Mouse (Mus musculus) heart, postnatal 14 days (tissue): ENCODE results near the gene Fbln2. TPM values are rescaled to one million over a fixed set of nuclear protein-coding genes. Genes with fewer than 3 reads are reported as not detected.

Experiments
- DNase-seq, 2 experiments: peaks; one replicate each; pipeline ENCODE4 v3.0.0; 2021 to 2022
- intact Hi-C: fragments of 180-260 bp; cut with DNase I; formaldehyde crosslinking; loops from one replicate; pipeline ENCODE4 v1.15.1; 2025
- total RNA-seq, 2 experiments: library from RNA; stranded (reverse); gene quantifications; 2 replicates each; pipeline ENCODE4 v1.2.3; 2021

Fbln2 gene
- total RNA-seq, 2 experiments from 2014 or later, result 112 to 127 TPM

DNA sequence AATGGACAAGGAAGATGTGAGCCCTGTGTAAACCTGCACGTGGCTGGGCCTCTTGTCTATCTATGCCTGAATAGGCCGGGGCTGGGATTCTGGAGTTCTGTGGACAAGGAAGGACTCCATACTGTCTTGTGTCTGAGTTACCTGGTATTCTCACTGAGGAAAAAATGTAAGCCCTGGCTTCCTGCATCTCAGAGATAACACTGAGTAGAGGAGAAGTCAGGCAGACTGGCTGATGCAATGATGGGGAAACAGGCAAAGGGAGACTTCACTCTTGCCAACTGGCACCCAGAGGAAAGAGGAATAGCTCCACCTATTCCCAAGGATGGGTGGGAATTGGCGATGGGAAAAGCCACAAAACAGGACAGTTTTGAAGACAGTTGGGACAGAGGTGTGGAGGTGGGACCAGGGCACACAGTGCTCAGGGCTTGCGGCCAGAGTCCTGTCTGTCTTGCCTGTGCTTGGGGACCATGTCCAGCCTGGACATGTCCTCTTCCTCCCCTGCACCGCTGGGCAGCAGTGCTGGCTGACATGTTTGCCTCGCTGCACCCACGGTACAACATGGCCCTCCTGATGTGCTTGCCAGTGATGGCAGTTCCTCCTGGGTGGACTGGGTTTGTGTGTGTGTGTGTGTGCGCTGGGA is 48.2 kb downstream of the Fbln2 start:
- intact Hi-C loops, result no loop called here
- DNase-seq, result peak in 1 of 2 experiments; percentile 30

DNA sequence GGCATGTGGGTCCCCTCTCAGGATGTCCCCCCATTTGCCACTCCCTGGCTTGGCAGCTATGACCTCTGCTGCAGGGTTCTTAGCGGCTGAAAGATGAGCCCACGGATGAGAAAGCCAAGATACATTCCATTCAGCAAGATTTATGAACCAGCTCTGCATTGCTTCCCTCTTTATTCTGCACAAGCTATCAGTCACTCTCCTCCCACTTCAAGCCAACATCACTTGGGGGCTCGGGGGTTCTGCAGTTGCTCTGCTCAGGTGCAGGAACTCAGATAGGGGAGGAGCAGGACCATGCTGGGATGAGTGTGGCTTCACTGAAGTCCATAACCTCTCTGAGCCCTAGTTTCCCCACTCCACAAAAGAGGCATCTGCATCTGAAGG is 48.7 kb downstream of the Fbln2 start:
- intact Hi-C loops, result no loop called here
- DNase-seq, result no peak

GRCm38 (mm10) chr6:91265616-91266015 is 53.4 kb downstream of the Fbln2 start:
- intact Hi-C loops, result no loop called here
- DNase-seq, result no peak

DNA sequence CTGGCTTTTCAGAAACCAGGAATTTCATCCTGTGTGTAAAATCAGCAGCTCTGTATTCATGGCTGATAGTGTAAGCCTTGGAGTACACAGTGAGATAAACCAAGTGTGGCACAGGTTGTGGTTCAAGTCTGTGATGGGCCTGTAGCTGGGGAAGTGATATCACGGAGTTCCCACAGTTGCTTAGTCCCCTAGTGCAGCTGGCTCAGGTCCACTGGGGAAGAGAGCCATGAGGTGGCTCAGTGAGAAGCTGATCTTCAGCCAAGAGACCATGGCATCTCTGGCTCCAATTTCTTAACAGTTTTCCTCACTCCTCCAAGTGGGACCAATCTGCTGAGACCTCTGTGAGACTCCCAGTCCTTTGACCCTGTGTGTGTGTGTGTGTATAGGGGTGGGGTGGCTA is 54.4 kb downstream of the Fbln2 start:
- intact Hi-C loops, result no loop called here
- DNase-seq, result no peak

DNA sequence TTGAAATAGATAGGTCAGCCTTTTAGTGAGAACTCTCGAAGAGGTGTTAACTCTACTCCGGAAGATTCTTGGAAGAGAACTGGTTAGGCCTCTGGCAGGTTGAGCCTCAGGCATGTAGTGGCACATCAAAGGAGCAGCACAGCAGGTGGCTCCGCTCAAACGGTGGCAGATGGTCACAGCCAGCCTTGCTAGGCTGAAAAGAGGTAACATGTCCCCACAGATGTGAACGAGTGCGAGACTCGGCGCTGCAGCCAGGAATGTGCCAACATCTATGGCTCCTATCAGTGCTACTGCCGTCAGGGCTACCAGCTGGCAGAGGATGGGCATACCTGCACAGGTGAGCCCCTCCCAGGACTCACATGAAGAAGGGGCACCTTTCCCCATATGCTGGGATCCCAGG is 56.1 kb downstream of the Fbln2 start:
- no peak for DNase-seq
- intact Hi-C loops, result no loop called here

GRCm38 (mm10) chr6:91277549-91277948 is 65.3 kb downstream of the Fbln2 start:
- intact Hi-C loops, result no loop called here
- peak; percentile 68 to 73 for DNase-seq

DNA sequence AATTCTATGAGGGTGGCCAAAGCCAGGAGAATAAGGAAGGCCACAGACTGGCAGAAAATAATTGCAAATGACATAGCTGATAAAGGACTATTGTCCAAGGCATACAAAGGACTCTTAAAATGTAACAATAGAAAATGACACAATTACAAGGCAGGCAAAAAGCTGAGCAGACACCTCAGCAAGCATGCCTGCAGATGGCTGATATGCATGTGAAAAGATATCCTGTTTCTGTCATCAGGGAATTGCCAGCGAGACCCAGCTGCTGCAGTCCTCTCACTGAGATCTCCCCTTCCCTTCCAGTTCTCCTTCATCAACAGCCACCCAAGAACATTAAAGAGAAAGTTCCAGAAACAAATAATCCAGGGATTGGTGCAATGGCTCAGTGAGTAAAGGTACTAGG is 66.0 kb downstream of the Fbln2 start:
- intact Hi-C loops, result no loop called here
- DNase-seq, result no peak

DNA sequence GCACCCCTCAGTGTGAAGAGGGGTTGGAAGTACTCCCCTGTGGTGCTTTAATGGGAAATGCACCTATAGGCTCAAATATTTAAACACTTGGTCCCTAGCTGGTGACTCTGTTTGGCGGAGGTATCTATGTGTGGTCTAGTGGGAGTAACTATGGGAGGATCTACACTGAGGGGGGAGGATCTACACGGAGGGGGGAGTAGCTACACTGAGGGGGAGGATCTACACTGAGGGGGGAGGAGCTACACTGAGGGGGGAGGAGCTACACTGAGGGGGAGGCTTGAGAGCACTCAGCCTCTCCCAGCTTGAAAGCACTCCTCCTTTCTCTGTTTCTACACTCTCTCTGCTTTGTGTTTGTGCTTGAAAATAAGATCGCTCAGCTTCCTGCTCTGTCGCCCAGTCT is 67.2 kb downstream of the Fbln2 start:
- intact Hi-C loops, result no loop called here
- no peak for DNase-seq

- DNase-seq, result peak; percentile 90 to 96
- intact Hi-C loops, result loop anchor here (1.0 to 5.0 kb wide), 4 partner anchors 108 to 544 kb away; no protein-coding TSS in a partner anchor
These were observed 69.0 kb downstream of the Fbln2 start for GRCm38 (mm10) chr6:91281206-91281605.

- intact Hi-C loops, result loop anchor here (1.0 to 5.0 kb wide), 4 partner anchors 109 to 544 kb away; no protein-coding TSS in a partner anchor
- DNase-seq, result no peak
These were observed 69.5 kb downstream of the Fbln2 start for GRCm38 (mm10) chr6:91281747-91282146.

GRCm38 (mm10) chr6:91283031-91283430 is 70.8 kb downstream of the Fbln2 start:
- intact Hi-C loops, result loop anchor here (5.0 kb wide), 1 partner anchor 546 kb away; no protein-coding TSS in a partner anchor
- DNase-seq, result no peak

DNA sequence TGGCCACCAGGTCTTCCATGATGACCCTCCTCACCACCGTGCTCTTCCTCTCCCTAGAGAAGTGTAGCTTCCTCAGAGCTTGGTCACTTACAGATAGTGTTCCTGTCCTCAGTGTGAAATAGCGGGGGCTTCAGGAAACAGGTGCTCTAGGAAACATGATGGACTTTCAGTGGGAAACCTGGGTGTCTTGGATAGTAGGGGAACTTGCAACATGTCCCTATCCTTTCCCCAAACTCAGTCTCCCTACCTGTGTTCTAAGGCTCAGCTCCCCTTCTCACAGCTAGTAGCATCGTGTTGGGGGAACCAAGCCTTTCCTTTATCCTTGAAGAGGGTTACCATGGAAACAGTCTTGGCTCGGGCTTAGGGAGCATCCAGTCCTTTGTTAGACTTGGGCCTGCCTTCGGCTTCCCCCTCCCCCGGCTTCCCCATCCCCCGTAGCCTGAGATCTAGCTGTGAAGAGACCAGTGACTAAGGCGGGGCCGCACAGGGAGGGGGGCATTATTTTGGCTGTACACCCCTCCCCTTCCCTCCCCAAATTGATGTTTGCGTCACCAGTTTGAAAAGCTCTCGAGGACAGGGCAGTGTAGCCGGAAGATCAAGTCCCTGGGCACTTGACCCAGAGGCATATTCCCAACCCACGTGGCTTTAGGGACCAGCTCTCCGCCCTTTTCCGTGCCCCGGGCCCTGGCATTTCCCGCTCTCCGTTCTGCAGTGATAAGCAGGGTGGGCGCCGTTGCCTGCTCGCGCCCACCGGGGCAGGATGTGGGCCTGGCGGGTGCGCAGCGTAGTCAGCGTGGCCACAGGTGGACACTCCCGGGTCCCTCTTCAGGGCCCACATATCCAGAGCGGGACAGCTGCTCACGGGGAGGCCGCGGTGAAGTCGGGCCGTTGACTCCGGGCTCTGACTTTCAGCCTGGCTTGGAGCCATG is 72.5 kb downstream of the Fbln2 start:
- intact Hi-C loops, result loop anchor here (5.0 kb wide), 1 partner anchor 547 kb away; no protein-coding TSS in a partner anchor
- no peak for DNase-seq

- intact Hi-C loops, result no loop called here
- DNase-seq, result peak; percentile 84 to 88
These were observed 73.2 kb downstream of the Fbln2 start for GRCm38 (mm10) chr6:91285450-91285790.

- DNase-seq, result no peak
- intact Hi-C loops, result loop anchor here (1.0 to 2.0 kb wide), 2 partner anchors 126 to 223 kb away; no protein-coding TSS in a partner anchor
These were observed 73.7 kb downstream of the Fbln2 start for GRCm38 (mm10) chr6:91285814-91286545.

GRCm38 (mm10) chr6:91286624-91287023 is 74.4 kb downstream of the Fbln2 start:
- intact Hi-C loops, result loop anchor here (1.0 to 2.0 kb wide), 2 partner anchors 126 to 222 kb away; no protein-coding TSS in a partner anchor
- DNase-seq, result peak; percentile 82 to 88

DNA sequence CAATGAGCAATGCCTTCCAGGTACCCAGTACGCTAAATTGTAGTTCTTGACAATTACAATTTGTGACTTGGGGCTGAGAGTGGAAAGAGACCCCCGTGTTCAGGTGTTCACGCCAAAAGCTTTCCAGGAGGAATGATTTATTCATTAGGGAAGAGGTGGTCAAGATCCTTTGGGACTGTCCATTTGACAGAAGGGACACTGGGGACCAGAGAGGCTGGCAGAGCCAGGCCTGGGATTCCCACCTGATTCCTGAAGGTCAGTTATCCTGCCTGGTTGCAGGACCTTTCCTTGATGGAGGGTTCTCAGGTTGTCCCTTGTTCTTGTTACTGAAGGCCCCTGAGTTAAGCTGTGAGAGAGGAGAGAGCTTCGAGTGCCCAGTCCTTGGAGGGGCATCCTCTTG is 74.9 kb downstream of the Fbln2 start:
- intact Hi-C loops, result loop anchor here (2.0 kb wide), 1 partner anchor 222 kb away; no protein-coding TSS in a partner anchor
- DNase-seq, result no peak

DNA sequence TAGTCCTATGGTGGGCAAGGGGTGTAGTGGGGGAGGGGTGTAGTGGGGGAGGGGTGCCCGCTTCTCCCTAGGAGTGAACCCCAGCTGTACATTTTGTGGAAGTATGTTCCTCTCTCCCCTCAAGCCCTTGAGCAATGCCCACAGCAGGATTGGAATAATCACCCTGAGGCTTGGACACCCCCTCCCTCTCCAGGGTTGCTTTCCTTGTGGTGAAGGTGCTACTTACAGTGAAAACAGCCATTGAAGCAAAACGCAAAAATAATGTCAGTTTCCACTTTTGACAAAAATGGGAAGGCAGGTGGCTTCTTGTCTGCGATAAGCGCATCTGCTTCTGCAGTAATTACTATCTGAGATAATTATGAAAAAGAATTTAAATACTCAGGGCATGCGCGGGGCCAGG is 75.4 kb downstream of the Fbln2 start:
- intact Hi-C loops, result loop anchor here (2.0 kb wide), 1 partner anchor 221 kb away; no protein-coding TSS in a partner anchor

DNA sequence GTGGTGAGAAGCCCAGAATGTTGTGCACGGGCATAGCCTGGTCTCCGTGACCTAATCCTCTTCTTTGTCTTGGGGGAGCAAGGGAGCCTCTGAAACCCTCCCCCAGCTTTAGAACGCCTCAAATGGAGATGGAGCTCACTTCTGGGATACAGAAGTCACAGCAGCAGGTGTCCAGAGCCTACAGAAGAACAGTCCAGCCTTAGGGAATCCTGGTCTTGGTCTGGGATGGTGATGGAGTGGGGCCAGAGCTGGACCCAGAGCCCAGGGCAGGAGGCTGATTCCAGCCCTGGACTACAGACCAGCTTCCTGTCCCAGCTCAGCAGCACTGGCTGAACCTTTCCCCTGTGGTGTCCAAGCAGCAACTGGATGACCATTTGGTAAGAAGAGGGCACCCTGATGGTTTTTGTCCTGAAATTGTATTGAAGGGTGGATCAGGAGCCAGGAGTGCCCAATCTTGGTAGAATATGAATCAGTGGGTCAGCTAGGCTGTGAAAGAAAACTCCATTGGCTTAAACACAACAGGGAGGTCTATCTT is 76.1 kb downstream of the Fbln2 start:
- no peak for DNase-seq
- intact Hi-C loops, result no loop called here

More for the DNA sequence above, 75.4 kb downstream of the Fbln2 start:
- DNase-seq, result no peak

DNA sequence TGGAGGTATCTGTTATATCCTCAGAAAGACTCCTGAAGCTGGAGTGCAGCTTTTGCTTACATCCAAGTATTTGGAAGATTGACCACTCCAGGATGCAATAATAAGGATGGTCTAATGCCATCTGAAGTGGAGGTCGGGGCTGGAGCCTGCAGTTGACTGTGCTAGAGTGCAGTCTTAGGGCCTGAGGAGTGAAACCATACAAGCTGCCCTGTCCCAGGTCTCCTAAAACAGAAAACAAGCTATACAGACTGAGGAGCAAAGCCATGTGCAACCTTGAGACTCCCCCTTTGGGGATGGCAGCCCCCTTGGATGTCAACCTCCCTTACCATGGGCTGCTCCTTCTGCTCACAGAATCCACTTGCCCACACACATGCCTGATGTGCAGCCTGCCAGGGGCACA is 76.7 kb downstream of the Fbln2 start:
- intact Hi-C loops, result no loop called here
- DNase-seq, result no peak

GRCm38 (mm10) chr6:91290937-91291336 is 78.7 kb downstream of the Fbln2 start:
- no peak for DNase-seq
- intact Hi-C loops, result no loop called here
